Mouse (Mus musculus) embryonic facial prominence, embryonic 15.5 days (tissue): ENCODE data around the gene Tmem156. TPM values are rescaled to one million over a fixed set of nuclear protein-coding genes. Genes with fewer than 3 reads are reported as not detected.
A peak's percentile ranks its signal among the peaks of the same experiment; 100 is the strongest.

Experiments
- ATAC-seq: fragments of 200-750 bp; cut with Nextera tagmentation; 2 replicates; pipeline ENCODE4 v1.8.0; 2017; ENCODE audit warnings: low read depth, moderate TSS enrichment; ENCODE audit not compliant: insufficient number of reproducible peaks, low FRiP score, low TSS enrichment
- H3K27ac ChIP-seq: fragments of 300-500 bp; sonication (generic); replicated peaks from 2 replicates; pipeline ENCODE4 v1.5.1; 2015; ENCODE audit warnings: mild to moderate bottlenecking, inconsistent platforms
- H3K27me3 ChIP-seq: fragments of 300-500 bp; sonication (generic); 2 replicates; pipeline ENCODE4 v1.6.1; 2015; ENCODE audit warnings: inconsistent platforms
- H3K36me3 ChIP-seq: fragments of 300-500 bp; sonication (generic); 2 replicates; pipeline ENCODE4 v1.6.1; 2015; ENCODE audit warnings: mild to moderate bottlenecking, inconsistent platforms
- H3K4me1 ChIP-seq: fragments of 300-500 bp; sonication (generic); 2 replicates; pipeline ENCODE4 v1.6.1; 2015; ENCODE audit warnings: inconsistent platforms
- H3K4me2 ChIP-seq: fragments of 300-500 bp; sonication (generic); replicated peaks from 2 replicates; pipeline ENCODE4 v1.6.1; 2015; ENCODE audit warnings: mild to moderate bottlenecking, inconsistent platforms
- H3K4me3 ChIP-seq: fragments of 300-500 bp; sonication (generic); replicated peaks from 2 replicates; pipeline ENCODE4 v1.5.1; 2015; ENCODE audit warnings: mild to moderate bottlenecking, inconsistent platforms
- H3K9ac ChIP-seq: fragments of 300-500 bp; sonication (generic); 2 replicates; pipeline ENCODE4 v1.6.1; 2015; ENCODE audit warnings: inconsistent platforms
- H3K9me3 ChIP-seq: fragments of 300-500 bp; sonication (generic); replicated peaks from 2 replicates; pipeline ENCODE4 v1.6.1; 2016; ENCODE audit warnings: inconsistent platforms
- WGBS: fragments of 180-500 bp; shearing (Covaris S2); methylation state at CpG from one replicate; pipeline ENCODE4 v1.1.7; 2015; 5-methylcytosine and 5-hydroxymethylcytosine counted together
- polyA plus RNA-seq: library from polyadenylated mRNA; unstranded; fragments of >200 nt; fragmentation: Nextera tagmentation; extraction: Ambion mirVana; gene quantifications from 2 replicates; pipeline ENCODE4 v1.2.1, GENCODE M21; 2015

Gene Tmem156
- polyA plus RNA-seq, 1 experiment from 2014 or later, result 0.94 TPM

GRCm38 (mm10) chr5:65024641-65025040 is 67.3 kb downstream of the Tmem156 start:
- Histone ChIP-seq H3K27ac (no peak overlapping the region), H3K27me3 (no peaks in the 10 kb centered on the region), H3K9me3 (no peaks in the 10 kb centered on the region), H3K36me3 (peaks cover 36% of the 10 kb centered on the region), H3K4me1 (0 out of 2 replicates have a peak, but pooled peaks cover 3% of the 10 kb centered on the region), H3K4me3 (no peak overlapping the region), H3K4me2 (no peak overlapping the region), H3K9ac (no peak overlapping the region)
- 78% methylated on average over 2 of the region's 2 CpGs for WGBS
- ATAC-seq, result no peak

- Histone ChIP-seq H3K9me3 (no peaks in the 10 kb centered on the region), H3K27ac (no peak overlapping the region), H3K4me2 (no peak overlapping the region), H3K4me3 (no peak overlapping the region), H3K4me1 (no peaks in the 10 kb centered on the region), H3K36me3 (peaks cover 30% of the 10 kb centered on the region), H3K27me3 (no peaks in the 10 kb centered on the region), H3K9ac (no peak overlapping the region)
- no peak for ATAC-seq
- WGBS, result 96% methylated on average over 4 of the region's 4 CpGs
These were observed 69.9 kb downstream of the Tmem156 start for GRCm38 (mm10) chr5:65022006-65022405.

- H3K27ac ChIP-seq, result no peak overlapping the region
These were observed 72.1 kb downstream of the Tmem156 start for GRCm38 (mm10) chr5:65019823-65020222.

GRCm38 (mm10) chr5:65019109-65019508 is 72.8 kb downstream of the Tmem156 start:
- Histone ChIP-seq H3K27ac (no peak overlapping the region), H3K4me3 (no peak overlapping the region), H3K4me1 (no peaks in the 10 kb centered on the region), H3K9ac (no peak overlapping the region), H3K36me3 (peaks cover 51% of the 10 kb centered on the region), H3K9me3 (no peaks in the 10 kb centered on the region), H3K27me3 (no peaks in the 10 kb centered on the region), H3K4me2 (no peak overlapping the region)
- WGBS, result 69% methylated on average over 8 of the region's 8 CpGs
- no peak for ATAC-seq

More at GRCm38 (mm10) chr5:65019823-65020222, 72.1 kb downstream of the Tmem156 start:
- no peaks in the 10 kb centered on the region for H3K27me3 ChIP-seq
- no peak overlapping the region for H3K9ac ChIP-seq
- no peak overlapping the region for H3K4me2 ChIP-seq
- H3K4me1 ChIP-seq, result no peaks in the 10 kb centered on the region
- H3K9me3 ChIP-seq, result no peaks in the 10 kb centered on the region
- WGBS, result 56% methylated on average over 7 of the region's 7 CpGs
- peaks cover 47% of the 10 kb centered on the region for H3K36me3 ChIP-seq
- no peak overlapping the region for H3K4me3 ChIP-seq
- no peak; the same call in 1 of the 2 replicates for ATAC-seq

DNA sequence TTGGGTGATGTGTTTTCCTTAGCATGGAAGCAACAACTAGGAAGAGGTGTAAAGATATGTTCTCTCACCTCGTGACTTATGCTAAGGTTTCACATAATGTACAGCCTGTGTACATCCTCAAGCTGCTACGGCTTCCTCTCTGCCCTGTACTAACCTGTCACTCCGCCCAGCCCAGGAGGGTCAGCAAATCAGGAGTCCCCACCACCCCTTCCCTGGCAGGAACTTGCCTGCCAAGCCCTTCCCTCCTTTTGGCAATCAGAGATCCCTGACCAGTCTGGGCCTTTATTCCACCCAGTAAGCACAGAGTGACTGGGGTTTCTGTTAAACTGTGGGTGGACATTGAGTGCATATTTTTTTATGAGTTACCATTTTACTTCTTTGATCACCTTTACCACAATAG is 76.4 kb downstream of the Tmem156 start:
- no peak overlapping the region for H3K4me3 ChIP-seq
- no peaks in the 10 kb centered on the region for H3K9me3 ChIP-seq
- no peak for ATAC-seq
- no peaks in the 10 kb centered on the region for H3K4me1 ChIP-seq
- 80% methylated on average over 3 of the region's 3 CpGs for WGBS
- H3K36me3 ChIP-seq, result peaks cover 31% of the 10 kb centered on the region
- no peak overlapping the region for H3K9ac ChIP-seq
- no peaks in the 10 kb centered on the region for H3K27me3 ChIP-seq
- no peak overlapping the region for H3K4me2 ChIP-seq
- no peak overlapping the region for H3K27ac ChIP-seq

DNA sequence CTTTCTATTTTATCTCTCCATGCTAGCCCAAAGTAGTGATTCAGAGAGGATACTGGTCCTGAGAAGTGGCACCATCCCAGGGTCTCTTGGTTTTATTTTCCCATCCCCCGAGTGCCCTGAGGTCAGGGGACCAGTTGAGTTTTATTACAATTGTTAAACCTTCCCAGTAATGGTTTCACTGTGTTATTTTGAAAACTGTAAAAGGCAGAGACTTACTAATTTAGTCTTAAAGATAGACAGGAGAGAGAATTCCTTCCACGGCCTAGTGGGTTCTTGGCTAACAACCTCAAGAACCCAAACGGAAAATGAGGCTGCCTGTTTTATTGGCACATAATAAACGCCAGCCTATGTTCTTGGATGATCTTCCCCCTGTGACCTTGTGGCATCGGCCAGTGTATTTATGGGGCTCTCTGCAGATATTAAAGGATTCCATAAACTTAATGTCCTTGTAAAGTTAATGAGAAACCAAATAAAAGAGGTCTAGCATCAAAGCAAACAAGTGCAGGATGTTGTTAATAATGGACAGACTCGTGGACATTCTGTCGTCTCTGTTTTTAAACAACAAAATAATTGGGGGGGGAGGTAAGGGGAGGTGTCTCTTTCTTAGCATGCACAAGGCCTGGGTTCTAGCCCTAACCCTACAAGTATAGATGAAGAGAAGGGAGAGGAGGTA is 79.9 kb downstream of the Tmem156 start:
- ATAC-seq, result no peak
- Histone ChIP-seq H3K9me3 (no peaks in the 10 kb centered on the region), H3K4me1 (no peaks in the 10 kb centered on the region), H3K36me3 (peaks cover 44% of the 10 kb centered on the region), H3K4me2 (no peak overlapping the region), H3K4me3 (no peak overlapping the region), H3K27ac (no peak overlapping the region), H3K9ac (no peak overlapping the region), H3K27me3 (no peaks in the 10 kb centered on the region)
- 76% methylated on average over 7 of the region's 7 CpGs for WGBS

GRCm38 (mm10) chr5:65006011-65006491 is 85.9 kb downstream of the Tmem156 start:
- peak; percentile 39; the same call in 1 of the 2 replicates for ATAC-seq
- Histone ChIP-seq H3K4me2 (no peak overlapping the region), H3K9me3 (no peaks in the 10 kb centered on the region), H3K36me3 (peaks cover 39% of the 10 kb centered on the region), H3K9ac (no peak overlapping the region), H3K4me3 (no peak overlapping the region), H3K27me3 (no peaks in the 10 kb centered on the region), H3K4me1 (peaks cover 9% of the 10 kb centered on the region; the same call in 1 of the 2 replicates), H3K27ac (no peak overlapping the region)
- WGBS, result 38% methylated on average over 4 of the region's 4 CpGs

DNA sequence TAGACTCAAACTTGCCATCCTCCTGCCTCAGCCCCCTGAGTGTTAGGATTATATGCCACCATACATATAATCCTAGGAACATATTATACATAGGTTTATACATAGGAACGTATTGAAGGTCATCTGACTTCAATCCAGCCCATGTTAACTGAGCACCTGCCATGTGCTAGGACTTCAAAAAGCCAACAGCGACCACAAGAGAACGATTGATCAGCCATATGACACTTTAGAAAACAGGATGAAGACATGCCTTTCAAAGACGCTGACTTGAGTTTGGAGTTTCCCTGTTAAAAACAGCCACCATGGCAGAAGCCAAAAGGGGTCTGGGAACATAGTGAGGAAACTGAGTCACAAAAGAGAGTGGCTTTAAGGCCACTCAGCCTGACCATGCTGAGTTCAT is 86.7 kb downstream of the Tmem156 start:
- ATAC-seq, result no peak
- H3K9me3 ChIP-seq, result no peaks in the 10 kb centered on the region
- WGBS, result 86% methylated on average over 4 of the region's 4 CpGs
- no peak overlapping the region for H3K4me2 ChIP-seq
- no peak overlapping the region for H3K27ac ChIP-seq
- H3K4me3 ChIP-seq, result no peak overlapping the region
- peaks cover 35% of the 10 kb centered on the region for H3K36me3 ChIP-seq
- no peak overlapping the region for H3K9ac ChIP-seq
- no peaks in the 10 kb centered on the region for H3K27me3 ChIP-seq
- peaks cover 9% of the 10 kb centered on the region; the same call in 1 of the 2 replicates for H3K4me1 ChIP-seq

Other genes starting within 250 kb of the Tmem156 start
- gene Tlr1, start 158.6 kb downstream of the Tmem156 start, polyA plus RNA-seq, result 1.3 and 1.7 TPM in 2 replicates
- 1.1 and 1.5 TPM in 2 replicates for gene Tlr6, start 132.0 kb downstream of the Tmem156 start, polyA plus RNA-seq
- gene Fam114a1, start 122.1 kb downstream of the Tmem156 start, polyA plus RNA-seq, result 68.8 and 71.3 TPM in 2 replicates
- gene Klhl5, start 15.4 kb upstream of the Tmem156 start, polyA plus RNA-seq, result 20.2 and 22.6 TPM in 2 replicates
- 9.8 and 12.6 TPM in 2 replicates for gene Wdr19, start 107.6 kb upstream of the Tmem156 start, polyA plus RNA-seq
- gene Rfc1, start 243.5 kb upstream of the Tmem156 start, polyA plus RNA-seq, result 83.4 and 84.9 TPM in 2 replicates